16 mouse cellular contexts compared by ENCODE assay signal in the genomic region with DNA sequence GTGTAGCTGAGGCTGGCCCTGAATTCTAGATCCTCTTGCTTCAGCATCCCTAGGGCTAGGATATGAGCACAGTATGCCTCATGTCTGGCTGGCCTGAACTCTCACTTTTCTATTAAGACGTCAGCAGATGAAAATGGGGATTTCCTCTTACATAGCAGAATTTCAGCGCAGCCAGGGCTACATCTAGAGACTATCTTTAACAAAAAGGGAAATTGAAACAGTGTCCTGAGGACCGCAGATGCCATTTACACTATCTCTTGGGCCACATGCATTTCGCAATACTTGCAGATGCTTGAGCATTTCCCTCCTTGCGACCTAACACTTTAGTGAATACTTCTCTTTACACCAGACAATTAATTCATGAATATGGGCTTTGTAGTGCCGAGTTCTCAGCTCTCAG. TPM values are rescaled to one million over a fixed set of nuclear protein-coding genes. Genes with fewer than 3 reads are reported as not detected.
DNase-seq lines count a peak whose midpoint lies in the region; ATAC-seq and TF ChIP-seq lines count a peak whose summit lies in the region.
"Had no signal": no experiment of that assay in that cellular context is flagged by ENCODE, and none has a peak within 500 bp of the region (broad histone marks: within the 10 kb centered on the region; RNA-seq: fewer than 3 reads in every experiment).

No protein-coding gene starts in this region.

- H3K27ac ChIP-seq in macrophage: peak overlapping the region; percentile 78
- no peak overlapping the region for H3K27ac ChIP-seq in intestine, postnatal 0 days (ENCODE audit: low read depth, low read length)
- H3K27ac ChIP-seq: left cerebral cortex, adult 2 months; limb, embryonic 15.5 days; neural tube, embryonic 13.5 days had no signal

- no peaks in the 10 kb centered on the region for H3K4me1 ChIP-seq in intestine, postnatal 0 days (replicated peaks; ENCODE audit: control insufficient read depth, insufficient read depth, low read length)
- H3K4me1 ChIP-seq: limb, embryonic 15.5 days; neural tube, embryonic 13.5 days had no signal

- H3K4me2 ChIP-seq in intestine, postnatal 0 days (replicated peaks; ENCODE audit: low read depth): no peak overlapping the region
- H3K4me2 ChIP-seq: limb, embryonic 15.5 days; neural tube, embryonic 13.5 days had no signal

- TF ChIP-seq CTCF in intestine, postnatal 0 days (IDR thresholded peaks at IDR 0.05; ENCODE audit: low read depth): no peak

- H3K9me3 ChIP-seq in intestine, postnatal 0 days (ENCODE audit: control insufficient read depth): no peaks in the 10 kb centered on the region
- H3K9me3 ChIP-seq: limb, embryonic 15.5 days; neural tube, embryonic 13.5 days had no signal

- peaks cover 30% of the 10 kb centered on the region; the same call in 1 of the 2 replicates for H3K36me3 ChIP-seq in macrophage (ENCODE audit: inconsistent target)
- H3K36me3 ChIP-seq in intestine, postnatal 0 days (ENCODE audit: control insufficient read depth, insufficient read depth): peaks cover 67% of the 10 kb centered on the region

- no peak overlapping the region for H3K9ac ChIP-seq in intestine, postnatal 0 days (ENCODE audit: low read depth, low read length)
- H3K9ac ChIP-seq: limb, embryonic 15.5 days; neural tube, embryonic 13.5 days had no signal

- no peak overlapping the region for H3K4me3 ChIP-seq in macrophage (ENCODE audit: inconsistent target)
- no peak overlapping the region for H3K4me3 ChIP-seq in intestine, postnatal 0 days (ENCODE audit: low read depth, low read length)
- H3K4me3 ChIP-seq: left cerebral cortex, adult 2 months; limb, embryonic 15.5 days; neural tube, embryonic 13.5 days had no signal

- no peak for ATAC-seq in intestine, postnatal 0 days
- ATAC-seq: intestine, embryonic 16.5 days had no signal

- H3K27me3 ChIP-seq in intestine, postnatal 0 days (replicated peaks; ENCODE audit: control insufficient read depth, insufficient read depth, low read length): no peaks in the 10 kb centered on the region
- H3K27me3 ChIP-seq: limb, embryonic 15.5 days; neural tube, embryonic 13.5 days had no signal

- DNase-seq in lung, postnatal 36 days: peak; percentile 36
- DNase-seq in lung, adult 18-20 months: no peak
- peak; percentile 36 for DNase-seq in brain, adult 2 months (ENCODE audit: low read depth, low spot score)
- no peak for DNase-seq in c-Kit-positive CD71-positive TER-119-positive erythroid progenitor cells, embryonic 14.5 days (ENCODE audit: low spot score)
- no peak for DNase-seq in adrenal gland, adult (ENCODE audit: inconsistent age in 2 of 2, low spot score in 1 of 2)
- DNase-seq: adrenal gland, postnatal 36 days; cerebellum, adult 8-10 months; heart, postnatal 36 days; midbrain, embryonic 14.5 days; thymus, postnatal 14 days had no signal

- WGBS in macrophage (ENCODE audit: missing documents): 2% methylated on average over 6 of the region's 6 CpGs
- 73% methylated on average over 6 of the region's 6 CpGs for WGBS in intestine, postnatal 0 days

- no peaks in the 10 kb centered on the region for H3K79me2 ChIP-seq in macrophage (ENCODE audit: inconsistent target)

RNA-seq across cellular contexts. Expression of gene Coq2, which starts 18.6 kb away (rescaled TPM):
- total RNA-seq in macrophage (2018; cell fraction: chromatin; rRNA removed): 10 to 100 TPM; 11.8 to 84.0 (median 43.1) TPM
- total RNA-seq in macrophage (2018; cell fraction: cytosol; rRNA removed): 10 to 100 TPM; 14.7 to 28.6 (median 21.0) TPM
- total RNA-seq in macrophage (2018; cell fraction: nucleus; rRNA removed): 10 to 100 TPM in 25 of 26 experiments, 1 to 10 TPM in 1; 9.9 to 59.8 (median 35.5) TPM
- polyA plus RNA-seq in macrophage (2018): 13.7 to 36.1 TPM (median 24.5 TPM) in 3 replicates
- 30.8 and 32.4 TPM in 2 replicates for polyA plus RNA-seq in intestine, postnatal 0 days (2015; fragmentation: Nextera tagmentation; extraction: Ambion mirVana)

Comparison
In these comparisons a context has a peak if more than half of its experiments do, and no peak if none do; other contexts are left out.
1. DNase-seq: peak in lung, postnatal 36 days (single experiment) and brain, adult 2 months (single experiment); none in lung, adult 18-20 months (0 of 2), c-Kit-positive CD71-positive TER-119-positive erythroid progenitor cells, embryonic 14.5 days (single experiment) and adrenal gland, adult (0 of 2).